Mouse (Mus musculus) frontal cortex, postnatal 10 days (tissue): ENCODE measurements around the gene Ptpdc1.

Source experiments
- DNase-seq, 2 experiments: peaks; one replicate each; pipeline ENCODE4 v3.0.0; 2022; ENCODE audit warnings: low spot score in 2 of 2, mixed read lengths in 1 of 2

The Ptpdc1 gene

DNA sequence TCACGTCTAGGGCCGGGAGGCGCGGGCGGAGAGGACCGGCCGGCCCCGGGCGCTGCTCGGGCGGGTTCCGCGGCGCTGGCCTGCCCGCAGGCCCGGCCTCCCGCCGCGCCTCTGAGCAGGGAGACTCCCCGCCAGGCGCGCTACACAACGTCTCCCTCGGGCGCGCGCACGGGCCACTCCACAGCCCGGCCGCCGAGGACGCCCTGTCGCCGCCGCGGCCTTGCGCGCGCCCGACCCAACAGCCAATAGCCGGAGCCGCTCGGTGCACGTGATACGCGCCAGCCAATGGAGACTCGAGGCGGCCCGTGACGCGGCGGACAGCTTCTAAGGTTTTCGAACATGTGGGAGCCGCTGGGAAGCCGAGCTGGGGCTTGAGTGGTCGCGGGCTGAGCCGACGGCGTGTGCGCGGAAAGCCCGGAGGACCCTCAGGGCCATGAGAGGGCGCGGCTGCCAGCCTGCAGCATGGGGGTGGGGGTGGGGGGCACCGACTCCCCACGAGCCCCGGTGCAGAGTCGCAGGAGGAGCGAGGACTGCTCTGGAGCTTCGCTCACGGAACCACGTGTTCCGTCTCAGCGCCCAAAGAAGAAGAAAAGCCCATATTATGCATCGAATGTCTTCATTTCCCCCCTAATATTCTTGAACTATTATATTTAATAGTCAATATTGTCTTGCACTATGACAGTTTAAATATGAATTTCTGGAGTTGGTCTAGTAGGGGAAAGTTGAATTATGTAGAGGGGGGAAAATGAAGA is at the start of gene Ptpdc1:
Gene Ptpdc1, minus strand, starts transcription at position 232 of the 752 bp plus-strand sequence.
- DNase-seq, result peak; percentile 94 to 98

DNA sequence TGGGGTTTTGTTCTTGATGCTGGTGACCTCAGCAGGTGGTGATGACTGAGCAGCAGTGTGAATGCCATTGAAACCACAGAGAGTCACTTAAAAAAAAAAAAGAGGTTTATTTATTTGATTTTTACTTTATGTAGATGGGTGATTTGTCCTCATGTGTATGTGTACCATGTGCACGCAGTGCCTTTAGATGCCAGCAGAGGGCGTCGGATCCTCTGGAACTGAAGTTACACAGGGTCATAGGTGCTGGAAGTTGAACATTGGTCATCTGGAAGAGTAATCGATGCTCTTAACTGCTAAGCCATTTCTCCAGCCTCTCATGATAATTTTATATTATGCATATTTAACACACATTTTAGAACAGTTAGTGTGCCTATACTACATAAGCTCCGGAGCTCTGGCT is 49.1 kb upstream of the Ptpdc1 start:
- no peak for DNase-seq

DNA sequence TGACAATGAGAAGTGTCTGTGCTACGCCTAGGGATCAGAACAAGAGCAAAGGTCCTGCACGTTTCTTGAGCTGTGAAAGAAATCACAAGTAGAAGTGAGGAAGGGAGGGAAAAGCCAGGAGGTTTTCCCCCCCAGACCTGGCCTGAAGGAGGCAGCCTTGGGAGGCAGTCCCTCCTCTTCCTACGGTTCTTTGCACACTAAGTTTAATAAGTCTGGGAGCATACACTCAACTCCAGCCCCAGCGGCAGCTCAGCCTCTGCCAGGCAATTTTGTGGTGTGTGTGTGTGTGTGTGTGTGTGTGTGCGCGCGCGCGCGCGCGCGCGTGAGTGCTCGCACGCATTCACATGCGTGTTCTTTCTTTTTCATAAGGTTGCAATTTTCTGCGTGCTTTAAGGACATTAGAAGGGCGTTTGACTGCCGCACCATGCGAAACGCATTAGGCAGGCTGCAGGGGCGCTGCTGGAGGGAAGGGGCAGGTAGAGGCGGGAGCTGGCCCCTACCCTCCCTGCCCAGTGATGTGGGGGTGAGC is 46.9 kb upstream of the Ptpdc1 start:
- no peak for DNase-seq

DNA sequence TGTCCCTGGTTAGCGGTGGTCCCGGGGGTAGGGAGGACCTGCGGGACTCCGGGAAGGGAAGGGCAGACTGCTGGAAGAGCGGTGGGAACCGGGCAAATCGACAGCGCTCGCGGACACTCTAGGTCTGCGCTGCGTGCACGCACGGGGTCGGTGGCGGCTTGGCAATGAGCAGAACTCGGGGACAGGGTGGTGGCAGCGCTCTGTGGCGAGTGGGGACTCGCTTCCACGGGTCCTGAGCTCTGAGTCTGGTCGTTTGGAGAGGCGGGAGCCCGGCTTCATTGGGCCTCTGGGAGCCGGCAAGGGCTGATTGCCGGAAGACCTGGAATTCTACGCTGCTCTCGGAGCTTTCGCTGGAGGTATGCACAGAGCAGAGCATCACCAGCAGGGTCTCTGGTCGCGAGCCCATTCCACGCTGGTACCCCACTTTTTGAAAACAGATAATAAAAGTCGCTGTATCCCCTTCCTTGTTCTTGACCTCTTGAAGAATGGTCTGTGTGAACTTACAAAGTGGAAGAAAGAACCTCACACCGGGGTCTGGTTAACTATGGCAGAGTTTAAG is 43.6 kb upstream of the Ptpdc1 start:
- no peak for DNase-seq

DNA sequence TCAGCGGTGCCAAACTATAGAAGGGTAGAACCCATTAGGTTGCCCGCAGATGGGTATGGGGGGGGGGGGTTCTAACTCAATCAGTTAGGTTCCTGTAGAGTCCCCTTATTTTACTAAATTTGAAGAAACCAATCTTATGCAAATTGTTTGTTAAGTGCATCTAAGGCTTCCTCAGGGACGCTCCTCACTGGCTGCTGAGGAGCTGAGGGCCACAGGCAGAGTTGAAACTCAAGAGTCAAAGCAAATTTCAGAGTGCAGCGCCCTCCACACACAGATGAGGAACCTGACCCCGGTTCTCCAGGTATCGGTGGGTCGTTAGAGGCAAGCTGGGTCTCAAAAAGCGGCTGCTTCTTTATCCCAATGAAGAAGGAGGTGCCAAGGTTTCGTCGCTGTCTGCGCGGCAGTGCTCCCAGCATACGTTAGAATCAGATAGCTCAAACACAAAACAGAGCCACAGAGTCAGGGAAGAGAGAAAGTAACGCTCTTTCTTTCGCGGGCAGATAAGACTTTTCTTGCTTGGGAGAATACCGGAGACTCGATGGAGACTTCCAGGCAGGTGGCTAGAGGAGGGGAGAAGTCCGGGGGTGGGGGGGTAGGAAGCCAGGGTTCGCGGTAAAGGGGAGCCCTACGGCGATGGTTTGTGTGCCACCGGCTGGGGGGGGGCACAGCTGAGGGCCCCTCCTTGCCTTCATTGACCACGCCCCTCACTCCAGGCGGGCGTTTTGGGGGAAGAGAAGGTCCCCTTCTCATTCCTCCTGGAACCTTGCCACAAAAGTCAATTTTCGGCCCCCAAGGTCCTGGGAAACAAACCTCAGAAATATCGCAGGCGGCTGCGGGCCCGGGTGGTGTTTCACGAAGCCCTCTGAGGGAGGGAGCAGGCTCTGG is 42.9 kb upstream of the Ptpdc1 start:
- DNase-seq, result no peak

DNA sequence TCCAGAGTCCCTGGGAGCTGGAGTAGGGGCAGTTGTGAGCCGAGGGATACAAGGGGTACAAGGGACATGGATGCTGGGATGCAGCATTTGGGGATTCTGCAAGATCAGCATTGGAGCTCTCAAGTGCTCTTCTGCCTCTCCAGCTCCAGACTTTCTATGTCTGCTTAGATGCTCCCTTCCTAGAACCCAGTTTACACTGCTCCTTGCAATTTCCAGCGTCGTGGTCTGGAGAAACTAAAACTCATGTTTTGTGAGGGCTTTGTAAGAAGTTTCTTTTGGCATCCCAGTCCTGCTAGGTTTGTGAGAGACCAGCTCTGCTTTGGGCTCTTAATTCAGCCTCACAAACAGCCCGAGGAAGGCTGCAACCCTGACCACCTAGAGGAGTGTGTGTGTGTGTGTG is 42.0 kb upstream of the Ptpdc1 start:
- no peak for DNase-seq

DNA sequence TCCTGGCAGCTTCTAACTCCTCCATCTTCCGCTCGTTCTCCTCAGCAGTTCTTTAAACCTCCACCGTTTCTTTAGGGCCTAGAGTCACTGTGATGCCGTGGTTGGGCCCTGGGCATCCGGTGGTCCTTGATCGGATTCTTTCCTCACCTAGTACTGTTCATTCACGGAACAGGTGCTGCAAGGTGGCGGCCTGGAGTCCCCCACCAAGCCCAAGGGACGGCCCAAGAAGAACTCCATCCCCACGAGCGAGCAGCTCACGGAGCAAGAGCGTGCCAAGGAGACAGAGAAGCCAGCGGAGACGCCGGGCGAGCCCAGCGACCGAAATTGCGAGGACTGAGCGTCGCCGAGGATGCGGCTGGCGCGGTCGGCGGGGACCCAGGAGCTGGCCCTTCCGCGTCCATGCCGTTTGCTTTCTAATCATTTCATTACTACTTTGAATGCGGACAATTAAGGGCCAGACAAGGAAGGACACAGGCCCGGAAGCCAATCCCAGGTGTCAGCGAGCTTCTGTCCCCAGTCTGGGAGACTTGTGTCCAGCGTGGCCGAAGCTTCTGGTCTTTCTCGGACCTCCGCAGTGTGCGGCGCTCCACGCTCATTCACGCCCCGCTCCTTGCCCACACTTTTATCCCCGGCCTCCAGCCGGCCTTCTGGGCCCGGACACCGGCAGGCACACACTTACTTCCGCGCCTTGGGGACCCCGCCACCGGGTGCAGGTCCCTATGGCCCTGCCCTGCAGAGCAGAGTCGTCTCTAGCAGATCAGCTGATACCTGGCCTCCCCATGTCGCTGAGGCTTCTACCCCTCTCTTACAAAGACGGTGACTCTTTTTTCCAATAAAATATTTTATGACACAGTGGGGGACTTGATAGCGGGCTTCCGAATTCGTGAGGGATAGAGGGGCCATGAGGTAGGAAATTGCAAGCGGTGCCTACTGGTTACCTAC is 40.5 kb upstream of the Ptpdc1 start:
- no peak for DNase-seq

DNA sequence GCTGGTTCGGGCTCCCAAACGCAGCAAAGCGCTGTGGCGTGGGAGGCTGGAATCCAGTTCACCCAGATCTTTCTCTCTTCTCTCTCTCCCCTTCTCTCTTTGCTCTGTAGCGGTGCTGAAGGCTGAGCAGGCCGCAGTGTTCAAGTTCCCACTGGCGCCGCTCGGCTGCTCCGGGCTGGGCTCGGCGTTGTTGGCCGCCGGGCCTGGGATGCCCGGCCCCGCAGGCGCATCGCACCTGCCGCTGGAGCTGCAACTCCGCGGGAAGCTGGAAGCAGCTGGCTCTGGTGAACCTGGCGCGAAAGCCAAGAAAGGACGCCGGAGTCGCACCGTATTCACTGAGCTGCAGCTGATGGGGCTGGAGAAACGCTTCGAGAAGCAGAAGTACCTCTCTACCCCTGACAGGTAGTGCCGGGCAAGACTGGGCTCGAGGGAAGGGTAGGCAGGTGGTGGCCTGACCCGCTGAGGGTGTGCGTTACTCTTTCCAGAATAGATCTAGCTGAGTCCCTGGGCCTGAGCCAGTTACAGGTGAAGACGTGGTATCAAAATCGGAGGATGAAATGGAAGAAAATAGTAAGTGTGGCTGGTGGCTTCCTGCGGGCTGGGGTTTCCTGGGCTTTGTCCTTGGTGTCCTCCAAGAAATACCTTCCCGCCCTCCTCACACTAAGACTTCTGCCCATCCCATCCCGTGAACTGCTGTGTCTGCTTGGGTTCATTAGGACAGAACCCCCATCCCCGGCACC is 39.6 kb upstream of the Ptpdc1 start:
- DNase-seq, result no peak

DNA sequence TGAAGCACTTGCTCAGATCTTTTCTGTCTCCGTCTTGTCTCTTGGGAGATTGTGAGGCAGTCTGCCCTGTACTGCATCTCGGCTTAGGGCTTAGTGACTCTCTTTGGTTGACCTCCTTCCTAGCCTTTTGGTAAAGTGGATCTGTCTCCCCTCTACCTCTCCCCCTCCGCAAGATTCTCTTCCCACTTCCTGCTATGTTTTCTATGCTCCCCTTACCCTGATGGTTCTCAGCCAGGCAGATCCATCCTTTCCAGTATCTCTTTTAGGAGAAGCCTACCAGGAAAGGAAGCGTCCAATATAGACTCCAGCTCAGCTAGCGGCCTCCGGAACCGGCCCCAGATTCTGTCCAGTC is 38.5 kb upstream of the Ptpdc1 start:
- no peak for DNase-seq

DNA sequence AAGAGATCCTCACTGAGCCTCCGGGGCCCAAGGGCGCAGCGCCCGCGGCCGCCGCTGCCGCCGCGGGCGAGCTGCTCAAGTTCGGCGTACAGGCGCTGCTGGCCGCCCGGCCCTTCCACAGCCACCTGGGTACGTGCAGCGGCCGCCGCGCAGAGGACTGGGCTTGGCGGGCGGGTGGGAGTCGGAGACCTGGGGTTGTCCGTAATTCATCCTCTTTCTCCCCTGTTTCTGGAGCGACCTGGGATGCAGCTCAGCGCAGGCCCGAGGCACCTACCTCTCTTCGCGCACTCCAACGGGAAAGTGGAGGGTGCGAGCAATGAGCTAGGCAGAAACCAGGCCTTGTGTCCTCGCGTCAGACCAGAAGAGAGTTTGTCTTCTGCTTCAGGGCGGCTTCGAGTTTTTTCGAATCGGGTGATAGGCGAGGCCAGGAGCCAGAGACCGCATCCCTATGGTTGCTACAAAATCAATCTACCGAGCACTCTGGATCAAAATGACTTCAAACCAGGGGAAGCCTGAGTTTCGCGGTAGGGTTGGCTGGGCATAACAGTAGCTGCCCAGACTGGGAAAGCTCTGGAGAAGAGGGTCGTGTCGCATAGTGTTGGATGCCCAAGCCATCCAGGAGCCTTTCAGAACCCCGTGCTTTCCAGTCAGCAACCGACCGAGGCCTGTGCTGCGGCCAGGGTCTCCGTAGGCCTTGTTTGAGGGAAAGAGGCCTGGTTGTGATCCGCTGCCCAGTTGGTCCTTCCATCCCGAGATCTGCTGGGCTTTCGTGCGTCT is 37.9 kb upstream of the Ptpdc1 start:
- DNase-seq, result no peak

DNA sequence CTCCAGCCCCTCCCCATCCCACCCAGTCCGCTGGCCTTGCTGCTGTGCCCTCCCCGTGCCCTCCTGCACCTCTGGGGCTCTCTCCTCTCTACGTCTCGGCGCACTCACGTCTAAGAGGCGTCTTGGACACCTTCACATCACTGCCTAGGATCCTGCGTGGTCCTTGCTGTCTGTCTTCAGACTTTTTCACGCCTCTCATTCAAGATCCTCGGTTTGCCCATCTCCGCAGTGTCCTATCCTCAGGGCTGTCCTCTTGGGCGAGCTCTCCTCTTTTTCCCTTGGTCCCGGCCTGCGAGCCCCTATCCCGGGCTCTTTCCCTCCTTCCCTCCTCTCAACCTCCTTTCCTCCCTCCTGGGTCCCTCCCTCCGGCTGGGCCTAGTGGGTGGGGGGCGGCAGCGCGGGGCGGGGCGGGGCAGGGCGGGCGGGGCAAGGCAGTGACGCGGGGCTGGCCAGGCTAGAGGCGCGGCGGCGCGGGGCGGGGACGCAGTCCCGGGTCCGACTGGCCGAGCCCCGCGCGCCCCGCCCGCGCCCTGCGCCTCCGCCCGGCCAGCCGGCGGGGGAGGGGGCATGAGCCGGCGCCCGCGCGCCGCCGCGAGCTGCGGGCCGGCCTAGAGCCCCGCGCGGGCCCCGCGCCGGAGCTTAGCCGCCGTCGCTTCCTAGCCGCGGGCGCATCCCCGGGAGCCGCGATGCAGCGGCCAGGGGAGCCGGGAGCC is 37.1 kb upstream of the Ptpdc1 start, which contains the start of gene Barx1:
Gene Barx1, plus strand, starts transcription at position 568 of the 713 bp plus-strand sequence.
- DNase-seq, result no peak

DNA sequence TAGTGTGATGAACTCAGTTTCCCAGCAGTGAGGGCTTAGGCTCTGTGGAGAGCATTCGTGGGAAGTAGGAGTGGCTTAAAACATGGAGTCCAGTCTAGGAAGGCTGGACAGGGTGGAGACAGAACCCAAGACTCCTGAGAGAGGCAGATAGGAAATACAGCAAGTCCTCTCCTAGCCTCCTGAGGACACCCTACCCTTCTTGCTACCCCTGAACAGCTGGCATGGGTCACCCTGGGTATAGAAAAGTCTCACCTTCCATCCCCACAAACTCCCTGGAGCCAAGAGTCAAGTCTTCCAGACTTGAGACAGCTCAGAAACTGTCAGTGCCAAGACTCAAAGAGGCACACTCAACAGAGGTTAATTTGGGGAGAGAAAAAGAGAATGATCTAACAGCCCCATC is 36.1 kb upstream of the Ptpdc1 start:
- DNase-seq, result no peak

DNA sequence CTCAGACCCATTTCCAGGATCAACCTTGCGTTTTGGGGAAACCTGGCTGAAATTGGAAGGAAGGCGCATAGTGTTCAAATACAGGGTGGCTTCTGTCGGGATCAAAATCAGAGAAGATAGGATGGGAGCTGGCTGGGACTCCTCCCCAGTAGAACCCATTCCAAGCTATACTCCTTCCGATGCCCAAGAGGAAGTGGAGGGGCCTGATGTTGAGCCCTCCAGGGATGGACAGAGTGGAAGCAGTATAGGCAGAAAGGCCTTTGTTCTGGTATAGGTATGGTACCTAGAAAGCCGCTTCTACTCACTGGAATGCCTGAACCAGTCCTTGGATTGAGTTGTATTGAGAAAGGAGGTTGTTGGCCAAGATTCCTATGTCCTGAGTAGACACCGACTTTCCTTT is 35.3 kb upstream of the Ptpdc1 start:
- no peak for DNase-seq

DNA sequence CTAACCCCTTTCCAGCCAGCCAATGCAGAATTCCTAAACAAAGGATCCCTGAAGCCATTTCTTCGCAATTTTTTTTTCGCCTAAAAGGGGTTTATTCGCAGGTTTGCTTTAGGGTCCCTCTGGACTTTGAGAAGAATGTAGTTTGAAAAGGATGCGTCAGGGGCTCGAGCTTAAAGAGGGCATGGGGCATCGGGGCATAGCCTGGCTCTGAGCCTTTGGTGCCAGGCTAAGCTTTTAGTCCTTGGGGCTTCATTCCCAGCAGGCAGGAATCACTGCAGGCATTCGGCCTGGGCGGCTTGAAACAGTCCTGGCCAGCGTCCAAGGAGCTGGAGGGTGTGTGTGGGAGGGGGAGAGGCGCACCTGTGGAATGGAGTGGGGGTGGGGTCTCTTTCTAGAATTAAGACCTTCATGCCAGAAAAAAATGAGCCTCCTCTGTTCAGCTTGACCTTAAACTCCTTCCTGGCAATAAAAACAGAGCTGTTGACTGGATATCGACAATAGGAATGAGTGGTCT is 34.8 kb upstream of the Ptpdc1 start:
- DNase-seq, result no peak

DNA sequence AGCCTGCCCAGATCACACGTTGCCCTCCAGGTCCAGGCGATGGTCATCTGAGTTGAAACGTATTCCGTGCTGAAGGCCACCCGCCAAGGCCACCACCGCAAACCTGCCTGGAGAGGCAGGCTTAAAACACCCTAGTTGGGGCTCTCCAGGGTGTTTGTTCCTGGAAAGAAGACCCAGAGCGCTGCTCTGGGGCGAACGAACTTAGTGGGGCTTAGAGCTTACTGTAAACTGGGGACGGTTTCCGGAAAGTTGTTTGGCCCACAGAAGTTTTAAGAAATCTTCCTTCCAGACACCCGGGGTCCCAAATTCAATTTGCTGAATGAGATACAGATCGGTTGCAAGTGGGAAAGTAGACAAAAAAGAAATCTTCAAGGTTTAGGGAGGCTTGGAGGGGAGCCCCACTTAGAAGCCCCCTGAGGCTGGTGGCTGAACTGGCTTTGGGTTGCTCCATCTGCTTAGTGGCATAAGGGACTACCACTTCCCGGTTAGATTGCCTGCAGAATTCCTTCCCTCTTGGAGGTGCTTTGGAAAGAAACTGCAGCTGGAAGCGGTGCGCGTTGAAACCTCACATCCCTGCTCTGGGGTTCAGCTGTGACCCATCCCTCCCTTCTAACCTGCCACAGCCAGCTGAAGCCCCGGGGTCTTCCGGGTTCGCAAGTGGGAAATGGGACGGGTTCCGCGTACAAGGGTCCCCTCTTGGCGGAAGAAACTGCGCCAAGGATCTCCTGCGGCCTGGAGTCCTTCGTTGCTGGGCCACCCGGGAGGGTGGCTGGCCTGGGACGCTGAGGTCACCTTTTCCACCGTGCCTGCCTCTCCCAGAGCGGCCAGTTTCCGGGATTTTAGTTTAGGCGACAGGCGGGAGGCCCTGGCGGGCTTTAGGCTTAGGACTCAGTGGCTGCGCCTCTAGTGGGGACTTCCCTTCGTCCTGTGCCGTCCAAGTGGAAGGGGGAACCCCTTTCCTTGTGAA is 34.1 kb upstream of the Ptpdc1 start:
- no peak for DNase-seq

DNA sequence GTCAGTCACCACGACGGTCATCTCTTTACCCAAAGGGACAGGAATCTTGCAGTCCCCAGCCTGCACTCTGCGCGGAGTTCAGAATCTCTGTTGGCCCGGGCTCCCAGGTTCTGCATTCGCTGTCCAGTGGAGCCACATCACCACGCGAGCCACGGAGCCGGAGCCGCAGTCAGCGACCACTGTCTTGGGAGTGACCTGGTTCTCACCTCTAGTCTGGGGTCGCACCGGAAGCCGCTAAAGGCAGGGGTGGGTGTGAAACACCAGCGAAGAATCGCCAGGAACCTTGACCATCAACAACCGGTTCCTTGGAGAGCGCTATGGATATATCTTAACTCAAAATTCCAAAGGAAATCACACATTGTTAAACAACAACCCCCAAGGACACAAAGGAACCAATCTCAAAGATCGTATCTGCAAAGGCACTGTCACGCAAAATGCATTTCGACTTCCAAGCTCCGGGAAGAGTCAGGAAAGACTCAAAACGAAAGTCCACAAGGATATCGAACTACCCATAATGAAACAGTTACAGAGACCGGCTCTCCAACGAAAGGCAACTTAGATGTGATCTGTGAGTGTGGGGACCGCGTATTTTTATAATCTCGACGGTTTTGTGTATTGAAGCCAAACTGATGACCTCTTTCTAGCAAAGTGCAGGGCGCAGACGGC is 33.3 kb upstream of the Ptpdc1 start:
- DNase-seq, result no peak

DNA sequence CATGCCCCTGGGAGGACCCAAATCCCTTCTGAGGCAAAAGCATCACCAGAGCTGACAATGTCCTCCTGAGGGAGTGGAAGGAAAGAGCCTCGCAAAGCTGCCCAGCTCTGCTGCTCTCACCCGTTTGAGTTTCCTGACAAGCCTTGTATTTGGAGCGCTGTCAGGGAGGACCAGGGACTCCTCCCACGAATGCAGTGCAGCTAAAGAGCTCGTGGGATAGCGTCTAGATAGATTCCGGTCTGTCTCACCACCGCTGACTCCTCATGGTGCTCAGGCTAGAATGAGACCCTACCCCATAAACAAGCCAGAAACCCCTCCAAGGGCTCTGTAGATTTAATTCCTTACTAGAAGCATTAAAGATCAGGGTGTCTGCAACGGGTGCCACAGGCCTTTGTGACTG is 32.3 kb upstream of the Ptpdc1 start:
- DNase-seq, result no peak
